Mouse (Mus musculus) ovary, adult 18-20 months (tissue): Measurements from ENCODE around the gene Dnm2.
"Not testable (repeated sequence)": the region's sequence is repeated elsewhere in the genome, so short reads cannot be mapped to it uniquely, and the experiment has no call there.

ENCODE experiments used
- DNase-seq: peaks from one replicate; pipeline ENCODE4 v3.0.0; 2022; ENCODE audit warnings: low spot score, mixed read lengths

The Dnm2 gene

GRCm38 (mm10) chr9:21456246-21456929 lies 31.7 kb downstream of the Dnm2 start:
- DNase-seq = no peak

GRCm38 (mm10) chr9:21456930-21457634 lies 32.4 kb downstream of the Dnm2 start:
- no peak for DNase-seq

- DNase-seq = no peak
Observed at GRCm38 (mm10) chr9:21458821-21459220, 34.1 kb downstream of the Dnm2 start.

- DNase-seq = no peak
Observed at GRCm38 (mm10) chr9:21460400-21460940, 35.8 kb downstream of the Dnm2 start.

GRCm38 (mm10) chr9:21463138-21463590 lies 38.5 kb downstream of the Dnm2 start:
- DNase-seq = peak; percentile 68

GRCm38 (mm10) chr9:21463766-21464564 lies 39.3 kb downstream of the Dnm2 start:
- no peak for DNase-seq

GRCm38 (mm10) chr9:21464565-21464928 lies 39.8 kb downstream of the Dnm2 start:
- not testable (repeated sequence) for DNase-seq

GRCm38 (mm10) chr9:21469032-21470024 lies 44.6 kb downstream of the Dnm2 start:
- DNase-seq = no peak

GRCm38 (mm10) chr9:21472913-21473312 lies 48.2 kb downstream of the Dnm2 start:
- no peak for DNase-seq

GRCm38 (mm10) chr9:21477707-21478106 lies 53.0 kb downstream of the Dnm2 start:
- no peak for DNase-seq

- peak; percentile 55 for DNase-seq
Observed at GRCm38 (mm10) chr9:21484065-21484464, 59.4 kb downstream of the Dnm2 start.

GRCm38 (mm10) chr9:21488246-21488645 lies 63.5 kb downstream of the Dnm2 start:
- not testable (repeated sequence) for DNase-seq

- no peak for DNase-seq
Observed at GRCm38 (mm10) chr9:21490696-21491095, 66.0 kb downstream of the Dnm2 start.

- DNase-seq = no peak
Observed at GRCm38 (mm10) chr9:21493907-21494306, 69.2 kb downstream of the Dnm2 start.

GRCm38 (mm10) chr9:21494726-21495125 lies 70.0 kb downstream of the Dnm2 start:
- DNase-seq = no peak

- peak; percentile 34 for DNase-seq
Observed at GRCm38 (mm10) chr9:21496308-21497049, 71.8 kb downstream of the Dnm2 start.

- DNase-seq = no peak
Observed at GRCm38 (mm10) chr9:21497050-21497542, 72.4 kb downstream of the Dnm2 start.

- no peak for DNase-seq
Observed at GRCm38 (mm10) chr9:21497664-21498063, 73.0 kb downstream of the Dnm2 start.

GRCm38 (mm10) chr9:21498284-21498902 lies 73.7 kb downstream of the Dnm2 start:
- DNase-seq = no peak

- DNase-seq = no peak
Observed at GRCm38 (mm10) chr9:21503352-21503751, 78.6 kb downstream of the Dnm2 start.
